Comparison of ENCODE assay signal across 22 mouse cellular contexts in genomic region chr3:42286471-42286870, GRCm38 (mm10).
DNase-seq lines count a peak whose midpoint lies in the region; ATAC-seq and TF ChIP-seq lines count a peak whose summit lies in the region.
"Had no signal": no experiment of that assay in that cellular context is flagged by ENCODE, and none has a peak within 500 bp of the region (broad histone marks: within the 10 kb centered on the region; RNA-seq: fewer than 3 reads in every experiment).

No protein-coding gene starts in this region.

- TF ChIP-seq CTCF in left cerebral cortex, adult 2 months (IDR thresholded peaks at IDR 0.05), result no peak

- H3K9me3 ChIP-seq in forebrain, embryonic 12.5 days, result no peaks in the 10 kb centered on the region
- H3K9me3 ChIP-seq: embryonic facial prominence, embryonic 10.5 days; forebrain, embryonic 10.5 days; forebrain, embryonic 15.5 days; heart, embryonic 12.5 days; hindbrain, embryonic 10.5 days; hindbrain, embryonic 15.5 days had no signal

- DNase-seq in frontal cortex, postnatal 25 days (ENCODE audit: low spot score in 2 of 2), result no peak
- DNase-seq in left cerebral cortex, adult 2 months (ENCODE audit: extremely low spot score in 1 of 2, low spot score in 2 of 2), result no peak
- no peak for DNase-seq in left cerebral cortex, postnatal 4 days
- DNase-seq in right cerebral cortex, adult 18-20 months, result peak; percentile 26
- DNase-seq in right cerebral cortex, postnatal 36 days (ENCODE audit: low spot score in 2 of 2), result no peak
- no peak for DNase-seq in kidney, postnatal 14 days
- DNase-seq: adrenal gland, adult 2 months; adrenal gland, postnatal 25 days; cerebellum, adult 2 months; cerebellum, postnatal 10 days; gastrocnemius, postnatal 14 days; heart, adult 2 months had no signal

- peak overlapping the region; percentile 69 for H3K27ac ChIP-seq in left cerebral cortex, adult 2 months
- no peak overlapping the region for H3K27ac ChIP-seq in forebrain, embryonic 12.5 days
- H3K27ac ChIP-seq: embryonic facial prominence, embryonic 10.5 days; forebrain, embryonic 10.5 days; forebrain, embryonic 15.5 days; heart, adult 2 months; hindbrain, embryonic 10.5 days; hindbrain, embryonic 15.5 days had no signal

- H3K4me2 ChIP-seq in forebrain, embryonic 12.5 days, result no peak overlapping the region
- H3K4me2 ChIP-seq: forebrain, embryonic 15.5 days; heart, embryonic 12.5 days; hindbrain, embryonic 15.5 days had no signal

- intact Hi-C loops in left cerebral cortex, adult 2 months (cut with DNase I), result loop anchor here (5.0 to 10.0 kb wide), 2 partner anchors 118 to 159 kb away; no protein-coding TSS in a partner anchor
- intact Hi-C loops in left cerebral cortex, postnatal 4 days (cut with DNase I), result no loop called here

- ATAC-seq in frontal cortex, adult (ENCODE audit: low TSS enrichment), result peak; percentile 92
- no peak for ATAC-seq in forebrain, embryonic 12.5 days (ENCODE audit: low FRiP score)
- ATAC-seq: forebrain, embryonic 15.5 days had no signal

- H3K9ac ChIP-seq in forebrain, embryonic 12.5 days, result no peak overlapping the region
- H3K9ac ChIP-seq: forebrain, embryonic 15.5 days; heart, embryonic 12.5 days; hindbrain, embryonic 15.5 days had no signal

- H3K36me3 ChIP-seq in forebrain, embryonic 12.5 days (replicated peaks), result no peaks in the 10 kb centered on the region
- H3K36me3 ChIP-seq: embryonic facial prominence, embryonic 10.5 days; forebrain, embryonic 10.5 days; forebrain, embryonic 15.5 days; heart, embryonic 12.5 days; hindbrain, embryonic 10.5 days; hindbrain, embryonic 15.5 days had no signal

- H3K27me3 ChIP-seq in forebrain, embryonic 12.5 days, result no peaks in the 10 kb centered on the region
- H3K27me3 ChIP-seq: CH12.LX; forebrain, embryonic 15.5 days; heart, embryonic 12.5 days; hindbrain, embryonic 15.5 days had no signal

- no peak overlapping the region for H3K4me3 ChIP-seq in left cerebral cortex, adult 2 months
- no peak overlapping the region for H3K4me3 ChIP-seq in forebrain, embryonic 12.5 days (replicated peaks)
- H3K4me3 ChIP-seq: embryonic facial prominence, embryonic 10.5 days; erythroblast, embryonic 14.5 days; forebrain, embryonic 10.5 days; forebrain, embryonic 15.5 days; heart, adult 2 months; heart, embryonic 12.5 days; hindbrain, embryonic 10.5 days; hindbrain, embryonic 15.5 days had no signal

- 93% methylated on average over 4 of the region's 4 CpGs for WGBS in forebrain, embryonic 12.5 days

- H3K4me1 ChIP-seq in forebrain, embryonic 12.5 days, result no peaks in the 10 kb centered on the region
- H3K4me1 ChIP-seq: embryonic facial prominence, embryonic 10.5 days; forebrain, embryonic 10.5 days; forebrain, embryonic 15.5 days; heart, embryonic 12.5 days; hindbrain, embryonic 10.5 days; hindbrain, embryonic 15.5 days had no signal
